Mouse (Mus musculus): Measurements from ENCODE around the gene Ibsp. TPM values are rescaled to one million over a fixed set of nuclear protein-coding genes. Genes with fewer than 3 reads are reported as not detected.

The Ibsp gene
- polyA plus RNA-seq (2017; shearing (Covaris generic)): under 1 TPM in 1 of 2 experiments, not detected in 1; 0.11 TPM

GRCm38 (mm10) chr5:104298994-104299393 is at the start of gene Ibsp:
Ibsp (plus strand) TSS chr5:104299171.

GRCm38 (mm10) chr5:104325029-104325428 is 26.1 kb downstream of the Ibsp start, which contains the start of gene Mepe:
Mepe (plus strand) TSS chr5:104325329.

Other genes starting within 250 kb of the Ibsp start
- gene Gm17660, start 221.6 kb upstream of the Ibsp start, polyA plus RNA-seq (2017; shearing (Covaris generic)): not detected
- under 1 TPM in 1 of 2 experiments, not detected in 1; 0.10 TPM for gene Sparcl1, start 185.4 kb upstream of the Ibsp start, polyA plus RNA-seq (2017; shearing (Covaris generic))
- gene Dspp, start 128.5 kb upstream of the Ibsp start, polyA plus RNA-seq (2017; shearing (Covaris generic)): not detected
- gene Dmp1, start 96.6 kb upstream of the Ibsp start, polyA plus RNA-seq (2017; shearing (Covaris generic)): not detected
- gene Mepe, start 26.2 kb downstream of the Ibsp start, polyA plus RNA-seq (2017; shearing (Covaris generic)): not detected
- gene Spp1, start 135.9 kb downstream of the Ibsp start, polyA plus RNA-seq (2017; shearing (Covaris generic)): 1 to 10 TPM in 1 of 2 experiments, not detected in 1; 6.0 TPM
- under 1 TPM in 1 of 2 experiments, not detected in 1; 0.63 TPM for gene Pkd2, start 160.3 kb downstream of the Ibsp start, polyA plus RNA-seq (2017; shearing (Covaris generic))
- gene BC005561, start 209.2 kb downstream of the Ibsp start, polyA plus RNA-seq (2017; shearing (Covaris generic)): 10 to 100 TPM in 1 of 2 experiments, 1 to 10 TPM in 1; 8.0 to 10.9 TPM

All from activated CD4-positive, CD25-positive, alpha-beta regulatory T cell (primary cell).